Mouse (Mus musculus): ENCODE results near the gene Cks1b.

- TF ChIP-seq CTCF (conservative IDR thresholded peaks at IDR 0.05; ENCODE audit: insufficient read depth, insufficient read length, low read depth, low read length) (no peak), POLR2A (IDR thresholded peaks at IDR 0.05; ENCODE audit: low read depth, low read length) (no peak)
Measured at GRCm38 (mm10) chr3:89390699-89391662, 27.2 kb downstream of the Cks1b start.

Data from kidney, adult 2 months (tissue).